Mouse (Mus musculus): ENCODE measurements around the gene Crybb3. TPM values are rescaled to one million over a fixed set of nuclear protein-coding genes. Genes with fewer than 3 reads are reported as not detected.
"Not testable (repeated sequence)": the region's sequence is repeated elsewhere in the genome, so short reads cannot be mapped to it uniquely, and the experiment has no call there.

Crybb3 gene
- polyA plus RNA-seq, 1 experiment from 2014 or later = 1.1 TPM

- 56% methylated on average over 9 of the region's 9 CpGs for WGBS
- H3K4me3 ChIP-seq (ENCODE audit: low read length) = no peak overlapping the region
- H3K36me3 ChIP-seq (ENCODE audit: control insufficient read depth, insufficient read depth) = no peaks in the 10 kb centered on the region; the same call in 1 of the 2 replicates
- peak overlapping the region; percentile 21 for H3K27ac ChIP-seq (ENCODE audit: low read length)
- ATAC-seq (replicated peaks; ENCODE audit: extremely low read depth, insufficient read depth, low FRiP score) = no peak
- peaks cover 82% of the 10 kb centered on the region for H3K4me1 ChIP-seq (ENCODE audit: control insufficient read depth, insufficient read depth, low read length)
- no peak overlapping the region for H3K9ac ChIP-seq (ENCODE audit: low read length)
- H3K27me3 ChIP-seq (ENCODE audit: control insufficient read depth, insufficient read depth, low read length) = no peaks in the 10 kb centered on the region
- H3K4me2 ChIP-seq (ENCODE audit: low read depth, low read length) = 0 out of 2 replicates have a peak overlapping the region, but pooled peaks have one; percentile 20
- no peaks in the 10 kb centered on the region for H3K9me3 ChIP-seq (replicated peaks; ENCODE audit: control insufficient read depth, low read length)
These were observed 37.9 kb upstream of the Crybb3 start for GRCm38 (mm10) chr5:113119291-113119690.

DNA sequence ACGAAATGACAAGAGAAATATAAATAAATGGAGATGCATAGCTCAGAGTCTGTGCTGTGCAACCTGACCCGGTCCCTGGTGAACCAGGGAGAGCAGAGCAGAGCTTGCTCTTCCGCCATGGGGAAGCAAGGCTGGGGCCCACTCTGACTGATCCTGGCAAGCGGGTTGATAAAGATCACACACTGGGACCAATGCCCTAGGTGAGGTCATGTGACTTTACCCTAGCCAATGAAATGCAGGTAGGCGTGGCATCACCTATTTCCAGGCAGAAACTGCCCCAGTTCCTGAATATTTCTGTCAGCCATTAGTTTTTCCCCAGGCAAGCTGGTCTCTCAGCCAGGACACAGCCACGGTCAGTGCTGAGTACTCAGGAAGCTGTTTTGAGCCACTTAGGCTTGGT is 37.3 kb upstream of the Crybb3 start:
- peak overlapping the region; percentile 28; the same call in 1 of the 2 replicates for H3K27ac ChIP-seq (ENCODE audit: low read length)

GRCm38 (mm10) chr5:113117361-113117760 is 36.0 kb upstream of the Crybb3 start:
- no peaks in the 10 kb centered on the region for H3K27me3 ChIP-seq (ENCODE audit: control insufficient read depth, insufficient read depth, low read length)
- H3K4me2 ChIP-seq (ENCODE audit: low read depth, low read length) = no peak overlapping the region
- no peaks in the 10 kb centered on the region; the same call in 1 of the 2 replicates for H3K36me3 ChIP-seq (ENCODE audit: control insufficient read depth, insufficient read depth)
- H3K9ac ChIP-seq (ENCODE audit: low read length) = no peak overlapping the region
- H3K27ac ChIP-seq (ENCODE audit: low read length) = no peak overlapping the region
- ATAC-seq (replicated peaks; ENCODE audit: extremely low read depth, insufficient read depth, low FRiP score) = no peak
- no peak overlapping the region for H3K4me3 ChIP-seq (ENCODE audit: low read length)
- peaks cover 83% of the 10 kb centered on the region for H3K4me1 ChIP-seq (ENCODE audit: control insufficient read depth, insufficient read depth, low read length)
- no peaks in the 10 kb centered on the region for H3K9me3 ChIP-seq (replicated peaks; ENCODE audit: control insufficient read depth, low read length)
- WGBS = 68% methylated on average over 5 of the region's 5 CpGs

More for the DNA sequence above, 37.3 kb upstream of the Crybb3 start:
- Histone ChIP-seq H3K4me1 (ENCODE audit: control insufficient read depth, insufficient read depth, low read length) (peaks cover 83% of the 10 kb centered on the region), H3K9me3 (replicated peaks; ENCODE audit: control insufficient read depth, low read length) (no peaks in the 10 kb centered on the region), H3K4me2 (ENCODE audit: low read depth, low read length) (no peak overlapping the region), H3K4me3 (ENCODE audit: low read length) (no peak overlapping the region), H3K9ac (ENCODE audit: low read length) (no peak overlapping the region), H3K27me3 (ENCODE audit: control insufficient read depth, insufficient read depth, low read length) (no peaks in the 10 kb centered on the region), H3K36me3 (ENCODE audit: control insufficient read depth, insufficient read depth) (no peaks in the 10 kb centered on the region; the same call in 1 of the 2 replicates)
- ATAC-seq (replicated peaks; ENCODE audit: extremely low read depth, insufficient read depth, low FRiP score) = no peak
- 40% methylated on average over 6 of the region's 6 CpGs for WGBS

DNA sequence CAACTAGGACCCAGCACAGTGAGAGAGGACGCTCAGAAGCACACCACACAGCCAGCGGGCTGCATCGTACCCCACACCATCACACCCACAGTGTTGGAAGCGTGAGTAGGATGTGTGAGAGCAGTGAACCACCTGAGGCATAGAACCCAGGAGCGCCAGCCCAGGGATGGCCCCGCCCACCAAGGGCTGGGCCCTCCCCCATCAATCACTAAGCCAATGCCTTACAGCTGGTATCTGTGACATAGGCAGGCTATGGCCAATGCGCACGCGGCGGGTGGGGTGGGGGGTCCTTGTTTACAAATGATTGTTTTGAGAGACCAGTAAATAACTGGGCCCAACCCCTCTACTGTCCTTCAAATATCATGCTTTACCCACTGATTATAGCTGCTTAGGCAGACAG is 34.5 kb upstream of the Crybb3 start:
- H3K9me3 ChIP-seq (replicated peaks; ENCODE audit: control insufficient read depth, low read length) = no peaks in the 10 kb centered on the region
- no peaks in the 10 kb centered on the region for H3K27me3 ChIP-seq (ENCODE audit: control insufficient read depth, insufficient read depth, low read length)
- 63% methylated on average over 10 of the region's 10 CpGs for WGBS
- H3K27ac ChIP-seq (ENCODE audit: low read length) = 0 out of 2 replicates have a peak overlapping the region, but pooled peaks have one; percentile 2
- no peak overlapping the region for H3K9ac ChIP-seq (ENCODE audit: low read length)
- no peak for ATAC-seq (replicated peaks; ENCODE audit: extremely low read depth, insufficient read depth, low FRiP score)
- peaks cover 83% of the 10 kb centered on the region for H3K4me1 ChIP-seq (ENCODE audit: control insufficient read depth, insufficient read depth, low read length)
- no peaks in the 10 kb centered on the region; the same call in 1 of the 2 replicates for H3K36me3 ChIP-seq (ENCODE audit: control insufficient read depth, insufficient read depth)
- no peak overlapping the region for H3K4me2 ChIP-seq (ENCODE audit: low read depth, low read length)
- H3K4me3 ChIP-seq (ENCODE audit: low read length) = no peak overlapping the region

- ATAC-seq (replicated peaks; ENCODE audit: extremely low read depth, insufficient read depth, low FRiP score) = peak; percentile 77
- H3K9ac ChIP-seq (ENCODE audit: low read length) = peak overlapping the region; percentile 65
These were observed 33.2 kb upstream of the Crybb3 start for GRCm38 (mm10) chr5:113114264-113115225.

DNA sequence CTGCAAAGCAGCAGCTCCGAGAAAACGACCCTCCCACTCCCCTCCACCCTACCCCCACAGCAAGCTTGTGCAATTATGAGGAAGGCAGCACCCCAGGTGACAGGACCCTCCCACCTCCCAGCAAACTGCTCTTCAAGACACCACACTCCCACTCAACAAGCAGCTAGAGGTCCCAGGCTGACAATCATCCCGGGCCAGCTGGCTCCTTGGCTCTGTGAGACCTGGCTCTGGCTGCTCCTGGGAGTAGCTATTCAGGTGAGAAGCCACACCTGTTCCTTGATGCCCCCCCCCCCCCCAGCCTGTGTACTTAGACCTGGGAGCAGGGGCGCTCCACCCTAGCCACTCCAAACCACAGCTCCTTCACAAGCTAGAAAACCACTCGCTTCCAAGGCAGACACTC is 31.7 kb upstream of the Crybb3 start:
- Histone ChIP-seq H3K4me2 (ENCODE audit: low read depth, low read length) (no peak overlapping the region), H3K9ac (ENCODE audit: low read length) (peak overlapping the region; percentile 51; the same call in 1 of the 2 replicates)

More at GRCm38 (mm10) chr5:113114264-113115225, 33.2 kb upstream of the Crybb3 start:
- no peaks in the 10 kb centered on the region for H3K27me3 ChIP-seq (ENCODE audit: control insufficient read depth, insufficient read depth, low read length)
- H3K27ac ChIP-seq (ENCODE audit: low read length) = peak overlapping the region; percentile 96
- no peaks in the 10 kb centered on the region; the same call in 1 of the 2 replicates for H3K36me3 ChIP-seq (ENCODE audit: control insufficient read depth, insufficient read depth)
- WGBS = 21% methylated on average over 20 of the region's 20 CpGs
- no peaks in the 10 kb centered on the region for H3K9me3 ChIP-seq (replicated peaks; ENCODE audit: control insufficient read depth, low read length)
- H3K4me2 ChIP-seq (ENCODE audit: low read depth, low read length) = peak overlapping the region; percentile 54
- H3K4me3 ChIP-seq (ENCODE audit: low read length) = 0 out of 2 replicates have a peak overlapping the region, but pooled peaks have one; percentile 8
- peaks cover 79% of the 10 kb centered on the region for H3K4me1 ChIP-seq (ENCODE audit: control insufficient read depth, insufficient read depth, low read length)

DNA sequence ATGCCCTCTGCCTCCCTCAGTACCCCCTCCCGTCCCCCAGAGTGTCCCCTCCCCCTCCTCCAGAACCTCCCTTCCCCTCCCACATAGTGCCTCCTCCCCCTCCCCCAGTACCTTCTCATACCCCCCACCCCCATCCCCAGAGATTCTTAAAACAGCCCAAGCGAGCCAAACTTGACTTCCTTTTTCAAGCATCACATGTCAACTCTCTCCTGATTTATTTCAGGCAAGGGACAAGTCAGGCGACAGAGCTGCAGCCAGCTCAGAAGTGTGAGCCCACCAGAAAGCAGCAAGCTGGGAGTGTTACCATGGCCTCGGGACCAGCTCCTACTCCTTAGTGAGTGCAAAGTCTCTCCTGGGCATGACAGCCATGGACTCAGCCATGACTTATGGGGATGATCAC is 30.0 kb upstream of the Crybb3 start:
- no peak for ATAC-seq (replicated peaks; ENCODE audit: extremely low read depth, insufficient read depth, low FRiP score)
- Histone ChIP-seq H3K4me2 (ENCODE audit: low read depth, low read length) (peak overlapping the region; percentile 27; the same call in 1 of the 2 replicates), H3K27ac (ENCODE audit: low read length) (peak overlapping the region; percentile 89)

More for the DNA sequence above, 31.7 kb upstream of the Crybb3 start:
- WGBS = 34% methylated on average over 5 of the region's 5 CpGs
- Histone ChIP-seq H3K27me3 (ENCODE audit: control insufficient read depth, insufficient read depth, low read length) (no peaks in the 10 kb centered on the region), H3K4me1 (ENCODE audit: control insufficient read depth, insufficient read depth, low read length) (peaks cover 71% of the 10 kb centered on the region), H3K36me3 (ENCODE audit: control insufficient read depth, insufficient read depth) (no peaks in the 10 kb centered on the region; the same call in 1 of the 2 replicates), H3K9me3 (replicated peaks; ENCODE audit: control insufficient read depth, low read length) (no peaks in the 10 kb centered on the region), H3K4me3 (ENCODE audit: low read length) (no peak overlapping the region), H3K27ac (ENCODE audit: low read length) (peak overlapping the region; percentile 96)
- ATAC-seq (replicated peaks; ENCODE audit: extremely low read depth, insufficient read depth, low FRiP score) = no peak

GRCm38 (mm10) chr5:113110929-113111328 is 29.5 kb upstream of the Crybb3 start:
- H3K27ac ChIP-seq (ENCODE audit: low read length) = peak overlapping the region; percentile 89
- peak overlapping the region; percentile 3; the same call in 1 of the 2 replicates for H3K9ac ChIP-seq (ENCODE audit: low read length)
- H3K4me1 ChIP-seq (ENCODE audit: control insufficient read depth, insufficient read depth, low read length) = peaks cover 76% of the 10 kb centered on the region
- ATAC-seq (replicated peaks; ENCODE audit: extremely low read depth, insufficient read depth, low FRiP score) = no peak
- no peaks in the 10 kb centered on the region for H3K27me3 ChIP-seq (ENCODE audit: control insufficient read depth, insufficient read depth, low read length)
- H3K9me3 ChIP-seq (replicated peaks; ENCODE audit: control insufficient read depth, low read length) = no peaks in the 10 kb centered on the region
- H3K4me2 ChIP-seq (ENCODE audit: low read depth, low read length) = no peak overlapping the region
- 8% methylated on average over 1 of the region's 1 CpGs for WGBS
- no peaks in the 10 kb centered on the region; the same call in 1 of the 2 replicates for H3K36me3 ChIP-seq (ENCODE audit: control insufficient read depth, insufficient read depth)
- H3K4me3 ChIP-seq (ENCODE audit: low read length) = no peak overlapping the region

More for the DNA sequence above, 30.0 kb upstream of the Crybb3 start:
- H3K4me3 ChIP-seq (ENCODE audit: low read length) = no peak overlapping the region
- H3K9ac ChIP-seq (ENCODE audit: low read length) = peak overlapping the region; percentile 50; the same call in 1 of the 2 replicates
- WGBS = 6% methylated on average over 4 of the region's 4 CpGs
- H3K36me3 ChIP-seq (ENCODE audit: control insufficient read depth, insufficient read depth) = no peaks in the 10 kb centered on the region; the same call in 1 of the 2 replicates
- peaks cover 76% of the 10 kb centered on the region for H3K4me1 ChIP-seq (ENCODE audit: control insufficient read depth, insufficient read depth, low read length)
- H3K27me3 ChIP-seq (ENCODE audit: control insufficient read depth, insufficient read depth, low read length) = no peaks in the 10 kb centered on the region
- no peaks in the 10 kb centered on the region for H3K9me3 ChIP-seq (replicated peaks; ENCODE audit: control insufficient read depth, low read length)

DNA sequence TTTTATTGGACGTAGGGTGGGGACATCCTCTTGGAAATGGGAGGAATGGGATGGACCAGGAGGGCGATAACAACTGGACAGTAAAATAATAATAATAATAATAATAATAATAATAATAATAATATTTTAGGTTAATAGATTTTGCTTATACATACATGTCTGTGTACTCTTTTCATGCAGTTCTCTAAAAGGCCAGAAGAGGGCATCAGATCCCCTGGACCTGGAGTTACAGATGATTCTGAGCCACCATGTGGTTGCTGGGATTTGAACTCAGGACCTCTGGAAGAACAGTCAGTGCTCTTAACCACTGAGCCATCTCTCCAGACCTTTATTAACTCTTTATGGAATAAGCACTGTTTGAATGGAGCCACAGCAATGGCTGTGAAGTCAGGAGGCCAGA is 28.3 kb upstream of the Crybb3 start:
- not testable (repeated sequence) for ATAC-seq (replicated peaks; ENCODE audit: extremely low read depth, insufficient read depth, low FRiP score)
- WGBS = 90% methylated on average over 2 of the region's 2 CpGs

More for the DNA sequence above, 28.3 kb upstream of the Crybb3 start:
- H3K36me3 ChIP-seq (ENCODE audit: control insufficient read depth, insufficient read depth); H3K27me3 ChIP-seq (ENCODE audit: control insufficient read depth, insufficient read depth, low read length); H3K4me2 ChIP-seq (ENCODE audit: low read depth, low read length); H3K9me3 ChIP-seq (replicated peaks; ENCODE audit: control insufficient read depth, low read length); H3K4me3 ChIP-seq (ENCODE audit: low read length); H3K27ac ChIP-seq (ENCODE audit: low read length); H3K9ac ChIP-seq (ENCODE audit: low read length): not testable (repeated sequence)
- peaks cover 67% of the 10 kb centered on the region for H3K4me1 ChIP-seq (ENCODE audit: control insufficient read depth, insufficient read depth, low read length)

All from heart, embryonic 16.5 days (tissue).